Mouse (Mus musculus): ENCODE results near the gene Alg14. TPM values are rescaled to one million over a fixed set of nuclear protein-coding genes. Genes with fewer than 3 reads are reported as not detected.

Alg14 gene
- total RNA-seq, 4 experiments from 2014 or later: 29.3 to 43.6 (median 33.2) TPM

DNA sequence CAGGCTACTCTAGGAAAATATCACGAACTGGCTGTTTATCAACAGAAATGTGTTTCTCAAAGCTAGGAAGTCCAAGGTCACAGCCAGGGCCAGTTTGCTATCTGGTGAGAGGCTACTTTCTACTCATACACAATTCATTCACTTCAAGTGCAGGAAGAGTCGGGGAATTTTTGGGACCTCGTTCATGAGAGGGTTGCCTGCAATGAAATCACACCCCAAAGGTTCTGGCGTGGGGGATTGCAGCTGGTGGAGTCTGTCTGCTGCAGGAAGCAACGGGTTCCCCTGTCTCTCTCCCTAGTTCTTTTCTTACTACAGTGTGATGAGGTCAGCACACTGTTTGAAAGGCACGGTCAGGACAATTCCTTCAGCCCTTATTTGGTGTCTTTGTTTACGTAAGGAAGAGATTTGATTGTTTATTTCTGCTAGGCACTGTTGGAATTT, 48.8 kb downstream of the Alg14 start:
- peak; percentile 59 for DNase-seq

DNA sequence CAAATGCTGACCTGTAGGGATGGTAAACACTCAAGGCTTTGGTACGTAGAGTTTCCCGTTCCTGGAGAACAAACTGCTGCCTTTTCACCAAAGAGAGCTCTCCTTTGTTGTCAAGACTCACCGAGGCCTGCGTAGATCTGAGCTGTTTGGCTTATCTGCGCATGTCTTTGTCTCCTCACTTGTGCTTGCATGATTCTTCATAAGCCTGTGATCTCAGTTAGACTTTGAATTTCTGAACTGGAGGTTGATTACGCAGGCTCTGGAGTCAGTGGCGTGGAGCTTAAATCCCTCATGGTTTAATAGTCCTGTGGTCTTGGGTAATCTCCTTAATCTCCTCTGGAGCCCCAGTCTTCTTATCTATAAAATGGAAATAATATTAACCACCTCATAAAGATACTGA, 51.7 kb downstream of the Alg14 start:
- no peak for DNase-seq

DNA sequence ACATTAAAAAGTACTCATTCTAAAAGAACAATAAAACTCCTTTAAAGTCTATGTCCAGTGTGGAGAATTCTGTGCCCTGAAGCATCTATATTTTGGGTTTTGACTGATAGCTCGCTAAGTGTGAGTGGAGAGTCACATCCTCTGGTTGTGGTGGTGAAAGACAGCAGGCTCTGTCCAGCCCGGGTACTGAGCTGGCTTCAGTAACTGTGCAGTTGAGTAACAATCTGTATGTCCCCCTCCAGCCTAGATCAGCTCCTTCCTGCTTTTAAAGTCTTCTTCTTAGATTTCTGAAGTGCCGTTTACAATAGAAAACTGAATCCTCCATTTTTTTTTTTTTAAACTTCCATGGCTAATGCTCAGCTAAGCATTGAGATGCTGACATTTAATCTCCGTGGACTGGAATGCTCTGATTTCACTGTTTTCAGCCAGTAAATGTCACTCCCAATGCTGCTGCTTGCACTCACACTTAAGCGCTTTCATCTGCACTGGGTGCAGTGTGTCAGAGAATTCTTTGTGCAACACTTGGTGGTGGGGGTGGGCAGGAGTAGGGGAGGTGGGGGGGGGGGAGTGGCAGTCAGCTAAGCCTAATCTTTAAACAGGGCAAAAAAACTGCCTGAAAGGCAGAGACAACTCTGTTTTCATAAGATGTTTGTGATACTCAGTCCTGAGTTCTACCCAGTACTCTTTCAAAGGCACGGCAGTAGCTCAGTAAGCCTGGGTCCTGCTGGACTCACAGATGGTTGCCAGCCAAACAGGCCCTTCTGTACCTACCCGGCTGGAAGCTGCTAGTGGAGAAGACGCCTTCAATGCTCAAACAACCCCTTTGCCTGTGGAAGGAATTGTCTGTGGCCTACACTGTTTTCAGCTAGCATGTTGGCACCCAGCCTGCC, 52.7 kb downstream of the Alg14 start:
- DNase-seq: no peak

DNA sequence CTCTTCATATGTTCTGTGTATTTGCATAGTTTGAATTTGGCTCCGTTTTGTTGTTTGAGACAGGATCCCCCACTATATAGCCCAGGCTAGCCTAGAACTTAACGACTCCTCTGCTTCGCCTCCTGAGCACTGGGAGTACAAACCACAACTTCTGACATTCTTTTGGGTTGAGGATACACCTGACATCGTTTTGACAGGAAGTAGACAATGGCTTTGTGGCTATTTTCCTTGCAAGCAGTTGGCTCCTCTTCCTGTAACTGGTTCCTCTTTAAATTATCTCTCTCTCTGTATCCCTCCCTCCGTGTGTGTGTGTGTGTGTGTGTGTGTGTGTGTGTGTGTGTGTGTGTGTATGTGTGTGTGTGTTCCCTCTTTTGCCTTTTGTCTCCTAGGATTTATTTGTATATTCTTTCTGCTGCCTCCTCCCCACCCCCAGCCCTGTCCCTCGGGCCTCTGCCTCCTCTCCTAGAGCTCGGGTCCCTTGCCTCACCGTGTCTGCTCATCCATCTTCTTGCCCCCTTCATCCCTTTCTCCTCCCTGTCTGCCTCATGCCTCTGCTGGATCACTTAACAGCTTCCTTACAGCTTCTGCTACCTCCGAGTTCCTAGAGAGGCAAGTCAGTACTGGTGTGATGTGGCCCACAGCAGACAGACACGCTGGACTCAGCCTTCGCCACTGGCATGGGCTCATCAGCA, 53.5 kb downstream of the Alg14 start:
- DNase-seq: no peak

DNA sequence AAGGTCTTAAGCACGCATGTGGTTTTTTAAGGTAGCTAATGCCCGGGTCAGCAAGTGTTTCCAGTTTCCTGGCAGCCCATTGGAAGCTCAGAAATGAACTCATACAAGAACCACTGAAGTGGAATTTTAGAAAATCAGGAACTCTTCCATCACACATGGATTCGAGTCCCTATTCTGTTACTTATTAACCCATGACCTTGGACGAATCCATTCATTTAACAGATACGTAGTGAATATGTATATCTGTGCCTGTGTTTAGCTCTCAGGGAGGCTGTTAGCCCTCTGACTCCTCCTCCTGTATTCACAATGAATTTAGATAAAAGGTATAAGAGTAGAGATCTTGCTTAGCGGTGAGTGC, 54.0 kb downstream of the Alg14 start:
- no peak for DNase-seq

DNA sequence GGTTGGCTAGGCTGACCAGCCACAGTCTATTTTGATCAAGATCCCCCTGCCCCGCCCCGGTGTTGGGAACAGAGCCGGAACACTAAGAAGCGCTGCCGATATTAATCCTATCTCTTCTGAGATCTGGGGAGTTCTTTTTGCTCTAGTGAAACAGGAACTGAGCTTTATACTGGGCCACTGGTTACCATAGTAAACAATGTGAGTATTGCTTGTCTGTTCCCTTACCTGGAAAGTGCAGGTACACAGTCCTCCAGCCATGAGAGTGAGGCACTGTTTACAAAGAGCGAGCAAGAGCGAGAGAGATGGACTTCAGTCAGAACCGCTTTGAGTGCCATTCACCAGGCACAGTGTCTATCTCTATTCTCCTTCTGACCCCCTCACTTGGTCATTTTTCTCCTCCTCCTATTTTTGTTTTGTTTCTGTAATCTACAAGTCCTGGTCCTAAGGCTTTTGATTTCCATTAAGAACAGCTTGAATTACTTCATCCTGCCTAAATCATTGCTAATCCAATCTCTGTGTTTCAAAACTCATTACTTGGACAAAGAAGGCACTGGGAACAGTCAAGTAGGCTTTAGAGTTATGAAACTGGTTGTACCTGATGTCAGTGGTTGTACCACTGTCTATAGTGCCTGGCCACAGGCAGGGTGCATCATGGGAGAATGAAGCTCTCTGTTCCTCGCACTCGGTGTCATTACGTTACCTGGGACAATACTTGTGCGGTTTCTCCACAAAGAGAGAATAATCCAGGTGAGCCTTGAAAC, 55.1 kb downstream of the Alg14 start:
- DNase-seq: no peak

DNA sequence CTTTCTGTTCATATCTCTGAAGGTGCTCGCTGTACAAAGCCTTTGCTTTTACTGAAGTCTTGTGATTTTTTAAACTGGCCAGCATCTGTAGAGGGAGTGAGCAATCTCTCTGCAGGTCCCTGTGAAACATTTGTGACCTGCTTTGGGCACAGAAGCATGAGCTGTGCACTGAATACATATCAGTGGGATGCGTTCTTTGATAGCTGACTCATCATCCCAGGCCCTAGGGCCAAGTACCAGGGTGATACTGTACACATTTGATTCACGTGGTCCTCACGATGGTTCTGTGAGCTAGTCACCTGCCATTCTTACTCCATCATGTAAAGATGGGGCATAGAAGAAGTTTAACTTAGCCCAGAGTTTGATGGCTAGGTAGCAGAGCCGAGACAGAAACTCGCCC, 57.2 kb downstream of the Alg14 start:
- no peak for DNase-seq

DNA sequence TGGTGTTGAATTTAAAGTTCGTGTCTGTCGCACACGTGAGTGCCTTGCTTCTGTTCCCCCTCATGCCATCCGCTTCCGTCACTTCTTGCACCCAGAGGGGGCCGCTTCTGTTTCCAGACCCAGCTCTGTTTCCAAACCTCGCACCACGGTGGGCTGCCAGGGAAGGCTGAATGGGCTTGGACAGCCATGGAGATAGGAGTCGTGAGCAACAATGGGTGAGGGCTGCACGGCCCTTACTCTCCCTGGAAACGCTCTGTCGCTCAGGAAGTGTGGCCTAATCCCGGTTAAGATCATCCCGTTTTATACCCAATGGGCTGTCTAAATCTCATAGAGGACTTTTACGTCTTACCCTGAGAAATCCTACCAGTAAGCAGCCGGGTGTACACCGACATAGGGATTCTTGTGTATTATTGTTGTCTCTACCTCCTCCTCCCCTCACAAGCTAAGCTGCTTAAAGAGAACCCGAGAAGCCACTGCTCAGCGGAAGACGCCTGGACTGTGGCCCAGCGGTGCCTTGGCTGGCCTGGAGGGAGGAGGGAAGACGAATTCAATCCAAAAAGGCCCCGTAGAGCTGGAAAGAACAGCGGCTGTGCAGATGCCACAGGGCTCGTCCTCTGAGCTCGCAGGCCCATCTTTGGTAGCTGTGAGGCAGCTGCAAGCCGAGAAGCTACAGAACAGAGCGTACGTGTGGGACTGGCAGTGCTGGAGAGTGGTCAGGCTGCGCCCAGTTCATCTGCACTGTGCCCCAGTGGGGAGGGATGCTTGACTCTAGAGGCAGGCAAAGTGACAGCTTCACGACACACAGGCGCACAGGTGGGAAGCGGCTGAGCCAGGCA, 58.0 kb downstream of the Alg14 start:
- no peak for DNase-seq

DNA sequence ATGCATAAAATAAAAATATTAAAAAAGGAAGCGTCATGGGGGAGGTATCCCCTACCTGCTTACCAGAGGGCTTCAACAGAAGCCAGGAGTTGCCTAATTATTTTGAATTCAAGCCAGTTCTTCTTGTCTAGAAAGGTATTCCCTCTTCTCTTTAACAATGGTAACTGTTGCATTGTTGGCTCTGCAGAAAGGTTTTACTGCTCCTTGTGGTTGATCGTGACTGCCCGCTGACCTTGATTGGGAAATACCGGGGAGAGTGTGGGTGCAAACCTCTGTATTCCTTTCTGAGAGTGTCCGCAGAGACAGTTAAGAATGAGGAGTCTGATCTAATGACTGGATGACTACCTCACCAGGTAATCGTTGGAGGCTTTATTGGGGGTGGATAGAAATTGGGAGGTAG, 59.7 kb downstream of the Alg14 start:
- DNase-seq: no peak

DNA sequence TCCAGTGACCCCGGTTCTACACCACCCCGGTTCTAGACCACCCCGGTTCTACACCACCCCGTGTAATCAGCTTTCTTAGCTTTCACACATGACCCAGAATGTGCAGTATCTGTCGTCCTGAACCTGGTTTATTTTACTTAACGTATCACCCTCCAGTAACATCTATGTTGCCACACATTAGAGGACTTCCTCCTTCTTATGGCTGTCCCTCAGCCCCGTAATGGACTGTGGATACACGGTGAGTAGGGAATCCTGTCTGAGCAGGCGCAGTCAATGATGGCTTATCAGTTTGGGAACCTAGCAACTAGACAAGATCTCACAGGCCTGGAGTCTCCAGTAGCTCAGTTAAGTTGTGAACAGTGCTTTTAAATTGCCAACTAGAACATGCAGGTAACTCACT, 62.7 kb downstream of the Alg14 start:
- DNase-seq: no peak

DNA sequence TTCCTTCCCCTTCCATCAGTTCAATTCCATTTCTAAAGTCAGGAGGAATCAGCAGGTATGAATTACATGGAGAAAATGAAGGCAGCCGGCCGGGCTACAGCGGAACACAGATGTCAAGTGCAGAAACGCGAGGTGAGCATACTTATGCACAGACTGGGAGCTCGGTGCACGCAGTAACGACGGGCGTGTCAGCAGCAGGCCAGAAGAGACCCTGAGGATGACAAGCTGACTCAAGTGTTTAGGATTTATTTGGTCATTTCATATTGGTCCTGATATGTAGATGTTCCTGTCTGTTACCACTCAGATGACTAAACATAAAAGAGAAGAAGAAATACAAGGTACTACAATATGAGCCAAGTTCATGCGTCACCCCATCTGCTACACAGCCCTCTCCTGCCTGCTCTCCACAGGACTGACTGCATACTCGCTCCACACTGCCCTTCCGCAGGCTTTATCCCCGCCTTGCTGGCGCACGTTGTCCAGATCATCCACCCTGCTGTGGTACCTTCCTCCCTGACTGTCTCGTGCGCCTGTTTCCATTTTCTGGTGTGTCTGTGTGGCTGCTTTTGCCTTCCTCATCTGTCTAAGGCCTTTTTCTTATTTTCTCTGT, 63.4 kb downstream of the Alg14 start:
- peak; percentile 32 for DNase-seq

DNA sequence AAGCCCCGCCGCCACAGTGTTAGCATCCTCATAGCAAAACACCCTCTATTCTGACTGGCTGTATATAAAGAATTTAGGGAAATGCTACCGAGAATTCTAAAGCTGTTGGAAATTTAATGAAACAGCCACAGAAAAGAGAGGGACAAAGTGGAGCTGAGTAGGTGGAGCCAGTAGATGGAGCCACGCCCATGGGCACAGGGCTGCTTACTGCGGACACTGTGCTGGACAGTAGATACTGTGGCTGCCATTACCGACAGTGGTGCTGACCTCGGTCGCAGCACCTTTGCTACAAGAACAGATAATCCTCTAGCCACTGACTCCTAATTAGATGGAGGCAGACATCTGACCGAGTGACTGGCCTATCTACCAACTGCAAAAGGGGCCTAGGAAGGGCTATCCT, 64.0 kb downstream of the Alg14 start:
- DNase-seq: no peak

DNA sequence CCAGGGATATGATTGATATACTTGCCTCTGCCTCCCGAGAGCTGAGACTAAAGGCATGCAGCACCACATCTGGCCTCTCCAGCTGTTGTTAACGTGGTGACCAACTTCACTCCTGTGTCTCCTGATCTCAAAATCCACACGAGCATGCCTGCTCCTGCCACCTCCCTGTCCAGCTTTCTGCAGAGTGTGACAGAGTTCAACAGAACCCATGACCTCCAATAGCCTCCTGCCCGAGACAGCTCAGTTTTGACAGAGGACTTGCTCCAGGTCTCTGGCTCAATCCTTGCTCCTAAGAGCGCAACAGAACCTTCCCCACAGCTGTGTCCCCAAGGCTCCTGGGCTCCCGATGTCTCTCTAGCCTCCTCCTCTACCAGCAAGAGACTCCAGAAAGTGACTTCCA, 64.5 kb downstream of the Alg14 start:
- DNase-seq: no peak

DNA sequence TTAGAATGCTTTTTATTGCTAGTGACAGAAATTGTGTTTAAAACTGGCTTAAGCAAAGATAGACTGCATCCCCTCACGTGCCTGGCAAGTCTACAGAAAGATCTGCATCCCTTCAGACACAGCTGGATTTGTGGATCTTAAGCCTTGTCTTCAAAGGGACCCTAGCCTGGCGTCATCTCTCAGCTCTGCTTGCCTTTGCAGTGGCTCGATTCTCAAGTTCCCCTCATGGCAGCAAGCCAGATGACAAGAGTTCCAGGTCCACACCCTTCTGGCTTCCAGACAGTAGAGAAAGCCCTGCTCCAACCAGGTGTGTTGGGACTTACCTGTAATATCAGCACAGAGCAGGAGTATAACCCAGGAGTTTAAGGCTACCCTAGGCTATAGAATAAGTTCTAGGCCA, 65.5 kb downstream of the Alg14 start:
- DNase-seq: no peak

DNA sequence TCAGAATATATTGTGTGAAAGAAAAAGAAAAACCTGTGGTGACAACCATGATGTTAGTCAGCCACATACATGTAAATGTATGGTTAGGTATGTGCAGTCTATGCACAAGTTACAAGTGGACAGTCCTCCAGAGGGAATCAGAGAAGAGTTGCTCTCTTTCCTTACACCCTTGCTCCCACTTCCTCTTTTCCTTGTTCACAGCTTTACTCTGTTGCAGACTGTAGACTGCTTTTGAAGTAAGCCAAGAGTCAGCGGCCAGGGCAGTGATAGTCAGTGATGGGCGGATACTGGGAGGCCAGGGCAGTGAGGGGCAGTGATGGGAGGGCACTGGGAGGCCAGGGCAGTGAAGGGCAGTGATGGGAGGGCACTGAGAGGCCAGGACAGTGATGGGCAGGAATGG, 66.7 kb downstream of the Alg14 start:
- no peak for DNase-seq

DNA sequence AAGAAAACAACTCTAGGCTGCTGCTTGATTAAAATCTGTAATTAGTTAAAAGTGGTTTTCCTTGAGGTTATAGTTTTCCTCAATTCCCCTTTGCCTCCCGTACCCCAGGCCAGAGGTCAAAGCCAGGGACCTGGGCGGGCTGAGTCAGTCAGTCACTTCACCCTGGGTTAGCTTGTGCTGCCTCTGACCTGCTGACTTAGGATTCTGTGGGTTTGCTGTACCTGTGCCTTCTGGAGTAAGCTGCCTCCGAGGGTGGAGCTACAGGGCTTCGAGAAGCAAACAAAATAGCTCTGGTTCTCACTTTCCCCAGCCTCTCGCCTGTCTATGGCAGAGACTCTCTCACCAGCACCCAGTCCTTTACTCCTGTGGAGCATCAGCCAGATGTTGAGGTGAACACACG, 67.3 kb downstream of the Alg14 start:
- DNase-seq: no peak

DNA sequence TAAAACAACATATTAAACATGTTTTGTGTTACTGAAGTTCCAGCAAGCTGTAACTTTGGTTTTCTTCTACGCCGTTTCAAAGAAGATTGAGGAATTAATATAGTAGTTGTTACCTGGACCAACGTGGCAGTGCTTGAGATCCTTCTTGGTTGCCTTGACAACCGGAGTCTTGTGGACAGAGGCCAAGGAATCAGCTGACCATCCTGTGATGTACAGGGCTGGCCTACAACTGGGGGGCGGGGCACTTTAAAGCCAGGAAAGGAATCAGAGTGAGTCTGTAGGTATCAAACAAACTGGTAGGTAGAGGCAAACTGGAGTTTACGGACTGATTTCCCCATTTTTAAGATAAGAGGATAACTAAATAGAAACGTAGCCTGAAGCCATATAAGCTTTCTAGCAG, 67.7 kb downstream of the Alg14 start:
- no peak for DNase-seq

DNA sequence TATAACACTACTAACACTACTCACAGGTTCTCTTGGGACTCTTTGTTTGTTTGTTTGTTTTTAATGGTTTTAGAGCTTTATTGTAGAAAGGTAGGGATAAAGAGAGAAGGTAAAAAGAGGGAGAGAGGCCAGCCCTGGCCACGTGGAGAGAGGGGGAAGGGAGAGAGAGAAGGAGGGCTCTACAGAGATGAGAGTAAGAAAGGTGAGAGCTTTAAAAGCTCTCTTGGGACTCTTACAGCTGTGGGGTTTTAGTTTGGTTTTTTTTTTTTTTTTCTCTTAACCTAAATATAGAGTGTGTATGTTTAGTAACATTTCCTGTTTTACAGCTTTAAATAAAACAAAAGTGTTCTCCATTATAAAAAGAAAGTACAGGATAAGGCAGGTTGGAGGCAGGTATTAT, 70.4 kb downstream of the Alg14 start:
- no peak for DNase-seq

DNA sequence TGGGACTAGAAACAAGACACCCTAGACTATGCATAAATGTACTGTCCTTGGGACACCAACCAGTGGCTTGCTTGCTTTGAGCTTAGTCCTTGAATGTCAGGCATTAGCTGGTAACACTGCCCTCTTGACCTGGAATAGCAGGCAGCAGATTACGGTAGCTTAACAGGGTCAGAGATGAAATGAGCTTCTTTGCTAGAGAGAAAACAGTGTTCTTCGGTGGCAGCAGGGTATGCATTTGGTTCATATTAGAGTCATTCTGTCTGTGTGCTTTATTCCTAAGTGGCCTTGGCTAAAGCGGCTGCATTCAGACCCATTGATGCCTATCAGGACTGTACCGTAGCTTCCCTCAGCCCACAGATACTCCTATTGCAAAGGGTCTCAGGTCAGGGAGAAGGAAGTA, 72.8 kb downstream of the Alg14 start:
- no peak for DNase-seq

DNA sequence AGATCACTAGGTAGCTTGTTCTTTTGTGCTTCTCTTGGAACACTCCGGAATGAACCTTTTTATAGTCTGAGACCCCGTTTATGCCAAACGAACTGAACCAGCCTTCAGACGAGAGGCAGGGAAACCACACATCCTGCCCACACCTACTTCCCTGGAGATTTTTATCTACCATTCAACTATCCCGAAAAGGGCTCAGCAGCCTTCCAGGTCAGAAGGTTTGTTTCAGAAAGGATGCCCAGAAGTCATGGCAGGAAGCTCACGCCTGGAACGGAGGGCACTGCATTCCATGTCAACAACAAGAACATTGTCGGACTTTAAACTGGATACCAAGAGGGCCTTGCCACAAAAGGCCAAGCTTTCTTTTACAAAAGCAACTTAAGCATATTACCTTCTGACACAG, 73.6 kb downstream of the Alg14 start:
- DNase-seq: no peak

DNA sequence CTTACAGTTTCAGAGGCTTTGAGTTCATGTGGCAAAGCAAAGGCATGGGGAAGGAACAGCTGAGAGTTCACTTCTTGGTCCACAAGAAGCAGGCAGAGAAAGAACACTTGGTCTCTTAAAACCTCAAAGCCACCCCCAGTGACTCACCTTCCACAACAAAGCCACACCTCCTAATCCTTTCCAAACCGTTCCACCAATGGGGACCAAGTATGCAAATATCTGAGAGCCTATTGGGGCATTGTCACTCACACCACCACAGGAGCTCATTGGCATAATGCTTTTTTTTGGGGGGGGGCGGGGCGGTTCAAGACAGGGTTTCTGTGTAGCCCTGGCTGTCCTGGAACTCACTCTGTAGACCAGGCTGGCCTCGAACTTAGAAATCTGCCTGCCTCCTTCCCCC, 77.0 kb downstream of the Alg14 start:
- no peak for DNase-seq

DNA sequence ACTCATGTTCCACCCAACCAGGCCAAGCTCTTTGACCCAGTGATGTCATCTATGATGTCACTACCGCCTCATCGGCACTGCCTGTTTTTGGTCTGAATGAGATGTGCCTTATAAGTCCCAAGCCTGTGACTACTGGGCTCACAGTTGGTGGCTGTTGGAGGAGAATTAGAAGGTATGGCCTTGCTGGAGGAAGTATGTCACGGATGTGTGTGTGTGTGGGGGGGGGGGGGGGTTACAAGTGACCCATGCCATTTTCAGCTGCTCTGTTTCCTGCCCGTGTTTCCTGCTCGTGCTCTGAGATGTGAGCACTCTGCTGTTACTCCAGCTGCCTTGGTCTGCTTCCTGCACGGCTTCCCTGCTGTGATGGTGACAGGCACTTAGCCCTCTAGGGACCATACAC, 77.9 kb downstream of the Alg14 start:
- no peak for DNase-seq
